Mouse (Mus musculus) cerebellum, adult 2 months (tissue): Measurements from ENCODE around the gene Kremen1. TPM values are rescaled to one million over a fixed set of nuclear protein-coding genes. Genes with fewer than 3 reads are reported as not detected.

Experiments
- DNase-seq, 2 experiments: peaks; one replicate each; pipeline ENCODE4 v3.0.0; 2021
- H3K27ac ChIP-seq: fragments of 200-500 bp; 2 replicates; pipeline ENCODE4 v1.5.1; 2012; ENCODE audit warnings: low read length, control low read depth, inconsistent platforms; ENCODE audit not compliant: insufficient read depth
- H3K27me3 ChIP-seq: fragments of 200-500 bp; 2 replicates; pipeline ENCODE4 v1.6.1; 2012; ENCODE audit warnings: inconsistent platforms, mild to moderate bottlenecking, low read length, moderate library complexity; ENCODE audit not compliant: control insufficient read depth, insufficient read depth
- H3K4me1 ChIP-seq: fragments of 200-500 bp; 2 replicates; pipeline ENCODE4 v1.6.1; 2011; ENCODE audit warnings: low read length; ENCODE audit not compliant: control insufficient read depth, insufficient read depth
- H3K4me3 ChIP-seq: fragments of 200-500 bp; replicated peaks from 2 replicates; pipeline ENCODE3; 2011; ENCODE audit warnings: mild to moderate bottlenecking, low read depth, low read length, control low read depth; ENCODE audit not compliant: insufficient read depth
- CTCF ChIP-seq: fragments of 200-500 bp; IDR thresholded peaks from 2 replicates; pipeline ENCODE4 v1.5.1; 2011; ENCODE audit warnings: low read depth, mild to moderate bottlenecking, control low read depth, low read length, moderate library complexity, borderline replicate concordance; ENCODE audit not compliant: insufficient read depth
- POLR2A ChIP-seq: fragments of 200-500 bp; IDR thresholded peaks from 2 replicates; pipeline ENCODE4 v1.6.1; 2011; ENCODE audit warnings: low read length, control low read depth, borderline replicate concordance; ENCODE audit not compliant: insufficient read depth
- WGBS: fragments of 180-500 bp; shearing (Covaris S2); methylation state at CpG from one replicate; pipeline ENCODE4 v1.1.7; 2018; 5-methylcytosine and 5-hydroxymethylcytosine counted together
- polyA plus RNA-seq: library from polyadenylated mRNA; depleted of rRNA; stranded (reverse); fragments of >200 nt; gene quantifications from 2 replicates; pipeline ENCODE4 v1.2.3, GENCODE M21; 2012

Gene Kremen1
- polyA plus RNA-seq, 1 experiment: 8.6 TPM

DNA sequence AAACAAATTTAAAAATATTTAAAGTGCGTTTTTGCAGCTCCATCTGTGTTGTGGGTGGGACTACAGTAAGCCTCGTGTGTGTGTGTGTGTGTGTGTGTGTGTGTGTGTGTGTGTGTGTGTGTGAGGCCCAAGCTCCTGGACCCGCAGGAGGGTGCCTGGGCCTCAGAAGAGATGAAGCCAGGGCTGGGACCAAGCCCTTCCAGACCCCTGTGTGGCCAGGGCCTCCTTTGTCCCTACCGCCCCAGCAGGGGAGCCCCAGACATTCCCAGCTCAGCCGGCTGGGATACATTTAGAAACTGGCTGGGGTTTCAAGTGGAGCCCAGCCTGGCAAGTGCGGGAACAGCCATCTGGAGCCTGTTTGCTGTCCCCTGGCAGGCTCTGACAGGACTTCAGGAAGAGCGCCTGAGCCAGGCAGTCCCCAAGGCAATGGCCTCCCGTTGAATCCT, 95.9 kb downstream of the Kremen1 start:
- peak; percentile 89 to 94 for DNase-seq
- no peak overlapping the region for H3K4me3 ChIP-seq
- 4% methylated on average over 8 of the region's 8 CpGs for WGBS
- H3K27me3 ChIP-seq: no peaks in the 10 kb centered on the region
- TF ChIP-seq CTCF (no peak), POLR2A (no peak)
- peaks cover 24% of the 10 kb centered on the region for H3K4me1 ChIP-seq
- peak overlapping the region; percentile 42; the same call in 1 of the 2 replicates for H3K27ac ChIP-seq

DNA sequence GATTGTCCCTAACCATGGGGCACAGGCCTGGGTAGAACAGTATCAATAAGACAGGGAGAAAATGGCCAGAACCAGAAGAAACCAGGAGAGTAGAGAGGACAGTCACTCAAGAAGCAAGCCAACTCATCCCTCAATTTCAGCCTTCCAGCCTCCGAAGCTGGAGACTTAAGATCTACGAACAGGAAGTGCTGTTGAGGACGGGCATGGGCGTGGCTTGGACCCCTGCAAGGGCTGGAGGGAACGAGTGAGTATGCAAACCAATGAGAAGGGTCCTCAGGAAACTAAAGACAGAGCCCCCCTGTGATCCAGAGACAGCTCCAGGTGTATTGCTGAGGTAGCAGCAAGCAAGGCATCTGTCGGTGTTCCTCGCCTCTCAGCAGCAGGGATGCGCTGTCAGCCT, 97.0 kb downstream of the Kremen1 start:
- TF ChIP-seq CTCF (no peak), POLR2A (no peak)
- Histone ChIP-seq H3K4me1 (peaks cover 24% of the 10 kb centered on the region), H3K27ac (no peak overlapping the region), H3K4me3 (no peak overlapping the region), H3K27me3 (no peaks in the 10 kb centered on the region)
- no peak for DNase-seq
- WGBS: 94% methylated on average over 8 of the region's 8 CpGs

DNA sequence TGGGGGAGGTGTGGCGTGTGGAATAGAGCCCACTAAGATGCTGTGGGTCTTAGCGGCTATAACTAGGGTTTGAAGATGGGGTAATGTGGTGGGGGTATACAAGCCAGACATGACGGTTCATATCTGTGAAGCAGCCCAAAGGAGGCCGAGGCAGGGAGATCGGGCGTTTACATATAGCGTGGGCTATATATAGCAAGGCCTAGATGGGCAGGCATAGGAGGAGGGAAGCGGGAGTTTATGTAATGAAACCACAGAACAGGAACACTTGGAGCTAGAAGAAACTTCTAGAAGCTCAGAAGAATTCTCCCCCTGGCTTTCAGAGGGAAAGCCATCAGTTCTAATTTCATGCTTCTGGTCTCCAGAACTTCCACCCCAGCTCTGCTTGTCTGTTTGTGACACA, 97.9 kb downstream of the Kremen1 start:
- WGBS: 97% methylated on average over 8 of the region's 8 CpGs

DNA sequence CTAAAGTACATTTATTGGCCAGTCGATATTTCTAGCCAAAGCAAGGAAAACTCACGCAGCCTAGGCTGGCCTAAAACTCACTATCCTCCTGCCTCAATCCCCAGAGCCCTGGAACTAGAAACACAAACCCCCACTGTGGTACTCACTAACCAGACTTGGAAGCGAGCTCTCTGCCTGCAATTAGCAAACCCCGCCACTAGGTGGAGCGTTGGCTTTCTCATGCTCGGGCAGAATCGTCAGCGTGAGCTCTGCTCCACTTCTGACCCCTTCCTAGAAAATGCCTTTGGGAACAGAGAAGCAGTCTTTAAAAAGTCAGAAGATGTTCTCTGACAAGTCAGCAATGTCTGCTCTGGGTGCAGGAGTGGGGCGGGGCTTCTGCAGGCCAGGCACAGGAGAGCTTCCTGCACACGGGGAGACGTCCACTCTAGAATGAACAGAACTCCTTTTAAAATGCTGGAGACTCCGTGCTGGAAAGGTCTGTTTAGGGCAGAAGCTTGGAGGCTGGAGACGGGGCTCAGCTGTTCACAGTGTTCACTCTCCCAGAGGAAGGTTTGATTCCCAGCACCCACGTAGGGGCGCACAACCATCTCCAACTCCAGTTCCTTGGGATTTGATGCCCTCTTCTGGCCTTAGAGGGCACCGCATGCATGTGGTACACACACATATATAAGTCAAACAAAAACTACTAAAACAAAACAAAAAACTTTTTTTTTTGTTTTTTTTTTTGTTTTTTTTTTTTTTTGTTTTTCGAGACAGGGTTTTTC, 100.5 kb downstream of the Kremen1 start:
- Histone ChIP-seq H3K4me1 (peaks cover 20% of the 10 kb centered on the region), H3K27me3 (no peaks in the 10 kb centered on the region), H3K4me3 (no peak overlapping the region), H3K27ac (no peak overlapping the region)
- WGBS: 75% methylated on average over 17 of the region's 17 CpGs
- TF ChIP-seq CTCF (peak; percentile 63), POLR2A (no peak)
- peak in 1 of 2 experiments; percentile 54 for DNase-seq

More for the DNA sequence above, 97.9 kb downstream of the Kremen1 start:
- TF ChIP-seq CTCF: no peak
- Histone ChIP-seq H3K4me1 (peaks cover 24% of the 10 kb centered on the region), H3K27ac (no peak overlapping the region), H3K4me3 (no peak overlapping the region), H3K27me3 (no peaks in the 10 kb centered on the region)
- no peak for DNase-seq

DNA sequence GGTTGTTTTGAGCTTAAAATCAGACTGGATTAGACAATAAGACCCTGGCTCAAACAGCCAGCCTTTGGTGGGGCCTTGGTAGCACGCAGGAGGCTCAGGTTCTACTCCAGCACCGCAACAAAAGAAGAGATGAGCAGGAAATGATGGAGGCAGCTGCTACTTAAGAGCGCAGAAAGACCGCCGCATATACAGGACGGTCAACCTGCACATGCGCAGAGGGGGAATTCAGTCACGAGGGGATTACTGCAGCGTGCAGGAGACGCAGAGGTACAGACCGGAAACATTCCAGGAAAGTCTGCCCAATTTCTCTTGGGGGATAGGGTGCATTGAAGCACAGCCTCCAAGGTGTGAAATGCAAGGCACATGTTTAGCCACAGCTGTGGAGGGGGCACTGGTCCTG, 103.3 kb downstream of the Kremen1 start:
- Histone ChIP-seq H3K4me1 (peaks cover 24% of the 10 kb centered on the region), H3K27me3 (no peaks in the 10 kb centered on the region), H3K27ac (no peak overlapping the region), H3K4me3 (no peak overlapping the region)
- no peak for DNase-seq
- WGBS: 97% methylated on average over 11 of the region's 11 CpGs
- TF ChIP-seq CTCF (no peak), POLR2A (no peak)

DNA sequence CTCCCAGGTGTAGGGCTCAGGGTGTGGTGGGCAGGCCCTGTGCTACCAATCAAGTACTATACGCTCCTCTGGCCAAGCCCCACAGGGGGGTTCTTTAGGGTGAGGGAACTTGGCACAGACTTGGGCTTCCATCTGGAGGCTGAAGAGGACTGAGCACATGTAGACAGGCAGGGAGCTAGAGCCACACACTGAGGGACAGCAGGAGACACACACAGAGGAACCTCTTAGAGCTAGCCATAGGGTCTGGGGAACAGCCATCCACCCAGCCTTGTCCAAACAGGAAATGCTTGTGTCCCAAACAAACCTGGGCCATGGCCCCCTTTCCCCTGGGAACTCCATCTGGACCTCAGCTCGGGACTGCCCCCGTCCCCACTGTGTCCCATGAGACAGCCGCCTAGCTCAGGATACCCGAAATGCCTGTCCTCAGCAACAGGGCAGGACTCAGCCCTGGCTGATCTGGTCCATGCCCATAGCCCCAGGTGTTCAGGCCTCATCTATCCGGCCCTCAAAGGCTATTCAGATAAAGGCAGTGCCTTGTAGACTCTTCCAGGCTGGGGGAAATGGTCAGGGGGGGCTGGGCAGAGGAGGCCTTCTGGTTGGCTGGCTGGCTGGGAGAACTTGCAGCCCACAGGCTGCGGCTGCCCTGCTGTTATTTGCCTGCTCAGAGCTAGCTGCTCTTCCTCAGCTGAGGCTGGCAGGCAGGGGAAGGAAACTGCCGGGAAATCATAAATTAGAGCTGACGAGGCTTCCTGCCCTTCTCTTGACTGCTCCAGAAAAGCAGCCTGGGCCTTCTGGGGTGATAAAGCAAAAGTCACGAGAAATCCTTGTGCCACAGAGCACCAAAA, 106.2 kb downstream of the Kremen1 start:
- no peak overlapping the region for H3K27ac ChIP-seq
- DNase-seq: peak; percentile 66
- H3K4me3 ChIP-seq: no peak overlapping the region
- TF ChIP-seq POLR2A: no peak
- peaks cover 31% of the 10 kb centered on the region for H3K4me1 ChIP-seq
- 31% methylated on average over 10 of the region's 10 CpGs for WGBS
- no peaks in the 10 kb centered on the region; the same call in 1 of the 2 replicates for H3K27me3 ChIP-seq

DNA sequence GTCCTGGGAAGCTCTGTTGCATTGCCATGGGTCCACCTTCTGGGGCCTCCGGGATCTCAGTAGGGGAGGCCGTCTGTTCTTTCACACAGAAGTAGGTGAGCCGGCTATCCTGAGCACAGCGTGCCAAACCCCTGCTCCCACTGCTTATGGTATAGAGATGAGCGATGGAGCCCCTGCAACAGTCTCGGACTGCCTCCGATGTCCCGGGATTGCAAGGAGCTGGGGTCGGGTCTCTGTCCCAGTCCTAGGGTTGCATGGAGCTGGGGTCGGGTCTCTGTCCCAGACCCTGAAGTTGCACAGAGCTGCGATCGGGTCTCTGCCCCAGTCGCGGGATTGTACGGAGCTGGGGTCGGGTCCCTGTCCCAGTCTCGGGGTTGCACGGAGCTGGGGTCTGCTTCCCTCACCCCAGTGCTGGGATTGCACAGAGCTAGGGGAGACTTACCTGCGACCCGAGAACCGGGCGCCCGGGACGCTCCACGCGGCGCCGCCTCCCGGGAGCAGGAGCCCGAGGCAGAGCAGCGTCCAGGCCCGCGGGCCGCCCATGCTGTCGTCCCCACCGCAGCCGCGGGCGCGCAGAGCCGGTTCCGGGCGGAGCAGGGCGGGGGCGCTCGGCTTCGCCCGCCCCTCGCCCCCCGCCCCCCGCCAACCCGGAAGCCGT, 109.5 kb downstream of the Kremen1 start, which contains the start of gene Emid1:
Gene Emid1 (minus strand): TSS at position 578 of the 658 bp plus-strand sequence.
- peaks cover 28% of the 10 kb centered on the region for H3K4me1 ChIP-seq
- DNase-seq: no peak
- H3K4me3 ChIP-seq: peak within 1 kb of the TSS; percentile 39
- WGBS: 4% methylated on average over 52 of the region's 53 CpGs
- TF ChIP-seq POLR2A: no peak
- TF ChIP-seq CTCF: no peak
- no peaks in the 10 kb centered on the region; the same call in 1 of the 2 replicates for H3K27me3 ChIP-seq
- no peak within 1 kb of the TSS for H3K27ac ChIP-seq
